Mouse (Mus musculus) c-Kit-negative CD71-positive TER-119-positive erythroid progenitor cells, embryonic 14.5 days (primary cell): ENCODE measurements around the gene 1700018F24Rik.
A peak's percentile ranks its signal among the peaks of the same experiment; 100 is the strongest.
"Not testable (repeated sequence)": the region's sequence is repeated elsewhere in the genome, so short reads cannot be mapped to it uniquely, and the experiment has no call there.

ENCODE experiments used
- DNase-seq: peaks from one replicate; pipeline ENCODE4 v3.0.0-alpha.2; 2013; ENCODE audit warnings: low read depth, low spot score

1700018F24Rik gene

GRCm38 (mm10) chr5:145081866-145082613 lies 39.2 kb downstream of the 1700018F24Rik start:
- DNase-seq = no peak

- DNase-seq = not testable (repeated sequence)
Measured at GRCm38 (mm10) chr5:145083201-145083600, 40.4 kb downstream of the 1700018F24Rik start.

- DNase-seq = peak; percentile 84
Measured at GRCm38 (mm10) chr5:145083632-145084451, 41.1 kb downstream of the 1700018F24Rik start, which contains the start of the genes Arpc1a and Kpna7. Arpc1a (plus strand) TSS chr5:145083830. Kpna7 (minus strand) TSS chr5:145084030.

GRCm38 (mm10) chr5:145084822-145085221 lies 42.0 kb downstream of the 1700018F24Rik start:
- no peak for DNase-seq

- DNase-seq = no peak
Measured at GRCm38 (mm10) chr5:145088186-145088585, 45.4 kb downstream of the 1700018F24Rik start.

GRCm38 (mm10) chr5:145089878-145090277 lies 47.1 kb downstream of the 1700018F24Rik start:
- no peak for DNase-seq
